Mouse (Mus musculus): ENCODE results near the gene Dlg2.

GRCm38 (mm10) chr7:90703163-90703852, 226.8 kb downstream of the Dlg2 start:
- no peak for TF ChIP-seq CTCF (IDR thresholded peaks at IDR 0.05; ENCODE audit: low read depth, low read length)
- TF ChIP-seq POLR2A (IDR thresholded peaks at IDR 0.05; ENCODE audit: borderline replicate concordance, low read depth, low read length): no peak

All from bone marrow macrophage, adult 2 months (primary cell).